ENCODE assay signal across 9 mouse cellular contexts in genomic region chr8:61623485-61624417, GRCm38 (mm10).
A peak's percentile ranks its signal among the peaks of the same experiment; 100 is the strongest.
DNase-seq lines count a peak whose midpoint lies in the region; ATAC-seq and TF ChIP-seq lines count a peak whose summit lies in the region.
"Had no signal": no experiment of that assay in that cellular context is flagged by ENCODE, and none has a peak within 500 bp of the region (broad histone marks: within the 10 kb centered on the region; RNA-seq: fewer than 3 reads in every experiment).

No protein-coding gene starts in this region.

- H3K27ac ChIP-seq in lung, embryonic 14.5 days (ENCODE audit: low read depth) = no peak overlapping the region
- H3K27ac ChIP-seq in hindbrain, embryonic 13.5 days = no peak overlapping the region

- TF ChIP-seq CTCF in lung, embryonic 14.5 days (IDR thresholded peaks at IDR 0.05; ENCODE audit: low read depth) = no peak

- 41% methylated on average over 12 of the region's 12 CpGs for WGBS in lung, embryonic 14.5 days
- 37% methylated on average over 12 of the region's 12 CpGs for WGBS in hindbrain, embryonic 13.5 days

- DNase-seq in lung, embryonic 14.5 days = peak; percentile 50
- DNase-seq in lung, postnatal 4 days = no peak
- peak; percentile 41 for DNase-seq in embryo, embryonic 11 days
- DNase-seq in retina, embryonic 14.5 days (ENCODE audit: low spot score) = peak; percentile 9
- DNase-seq in gastrocnemius, adult 8-10 months (ENCODE audit: low spot score in 2 of 2) = no peak
- no peak for DNase-seq in left cerebral cortex, adult 11 months (ENCODE audit: low spot score)
- no peak for DNase-seq in ovary, postnatal 10 days (ENCODE audit: low spot score)
- DNase-seq: gastrocnemius, postnatal 25 days had no signal

- H3K4me3 ChIP-seq in lung, embryonic 14.5 days (ENCODE audit: low read depth, low read length) = no peak overlapping the region
- no peak overlapping the region for H3K4me3 ChIP-seq in hindbrain, embryonic 13.5 days

- H3K4me2 ChIP-seq in lung, embryonic 14.5 days = no peak overlapping the region
- H3K4me2 ChIP-seq in hindbrain, embryonic 13.5 days = no peak overlapping the region

- 0 out of 2 replicates have a peak, but pooled peaks cover 6% of the 10 kb centered on the region for H3K4me1 ChIP-seq in lung, embryonic 14.5 days (ENCODE audit: insufficient read depth)
- no peaks in the 10 kb centered on the region for H3K4me1 ChIP-seq in hindbrain, embryonic 13.5 days (replicated peaks)

- H3K9ac ChIP-seq in lung, embryonic 14.5 days = no peak overlapping the region
- H3K9ac ChIP-seq in hindbrain, embryonic 13.5 days = no peak overlapping the region

- no peaks in the 10 kb centered on the region for H3K27me3 ChIP-seq in lung, embryonic 14.5 days (ENCODE audit: insufficient read depth, low read length)
- no peaks in the 10 kb centered on the region for H3K27me3 ChIP-seq in hindbrain, embryonic 13.5 days

- no peaks in the 10 kb centered on the region for H3K9me3 ChIP-seq in lung, embryonic 14.5 days (ENCODE audit: low read depth, low read length)
- no peaks in the 10 kb centered on the region for H3K9me3 ChIP-seq in hindbrain, embryonic 13.5 days

- peak; percentile 75 for ATAC-seq in lung, embryonic 14.5 days (ENCODE audit: insufficient read depth)
- 0 out of 2 replicates have a peak, but pooled peaks have one; percentile 13 for ATAC-seq in hindbrain, embryonic 13.5 days (ENCODE audit: low FRiP score)

- H3K36me3 ChIP-seq in lung, embryonic 14.5 days (ENCODE audit: insufficient read depth) = no peaks in the 10 kb centered on the region
- H3K36me3 ChIP-seq in hindbrain, embryonic 13.5 days = no peaks in the 10 kb centered on the region

Comparison
In these comparisons a context has a peak if more than half of its experiments do, and no peak if none do; other contexts are left out.
1. DNase-seq: peak in lung, embryonic 14.5 days (single experiment), embryo, embryonic 11 days (single experiment) and retina, embryonic 14.5 days (single experiment); none in lung, postnatal 4 days (0 of 2), gastrocnemius, adult 8-10 months (0 of 2), left cerebral cortex, adult 11 months (single experiment) and ovary, postnatal 10 days (single experiment).